Mouse (Mus musculus): ENCODE results near the gene Lrrc63.
A peak's percentile ranks its signal among the peaks of the same experiment; 100 is the strongest.

Lrrc63 gene

DNA sequence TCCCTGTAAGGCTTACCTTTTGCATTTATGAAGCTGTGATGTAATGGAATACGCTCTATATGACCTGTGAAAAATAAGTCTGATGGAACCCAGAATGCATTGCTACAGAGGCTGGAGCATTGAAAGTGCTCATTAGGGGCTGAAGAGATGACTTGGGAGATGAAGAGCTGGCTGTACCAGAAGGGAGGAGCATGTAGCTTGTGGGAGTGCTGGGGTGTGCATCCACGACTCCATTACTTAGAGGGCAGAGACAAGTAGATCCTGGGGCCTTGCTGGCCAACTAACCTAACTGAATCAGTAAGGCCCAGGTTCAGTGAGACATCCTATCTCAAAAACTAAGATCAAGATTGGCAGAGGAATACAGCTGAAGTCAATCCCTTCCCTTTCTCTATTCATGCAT lies 8.5 kb upstream of the Lrrc63 start:
- DNase-seq (ENCODE audit: low read depth in 2 of 2, low spot score in 2 of 2) = no peak

DNA sequence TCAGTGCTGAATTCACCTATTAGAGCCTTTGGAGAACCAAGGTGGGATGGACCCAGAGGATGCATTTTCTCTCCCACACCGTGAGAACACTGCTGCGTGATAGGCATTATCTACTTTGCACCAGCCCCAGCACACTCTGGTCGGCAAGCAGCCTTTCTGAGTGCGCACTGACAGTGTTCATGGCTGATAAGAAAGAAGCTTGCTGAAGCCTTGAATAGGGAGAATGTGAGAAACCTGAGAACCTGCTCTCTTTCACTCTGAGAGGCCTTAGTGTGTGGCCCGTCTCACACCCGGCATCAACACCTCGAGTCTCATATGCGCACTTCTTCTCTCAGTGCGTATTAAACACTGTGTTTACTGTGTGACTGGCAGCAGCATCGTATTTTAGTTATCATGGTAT lies 7.8 kb upstream of the Lrrc63 start:
- DNase-seq (ENCODE audit: low read depth in 2 of 2, low spot score in 2 of 2) = no peak

DNA sequence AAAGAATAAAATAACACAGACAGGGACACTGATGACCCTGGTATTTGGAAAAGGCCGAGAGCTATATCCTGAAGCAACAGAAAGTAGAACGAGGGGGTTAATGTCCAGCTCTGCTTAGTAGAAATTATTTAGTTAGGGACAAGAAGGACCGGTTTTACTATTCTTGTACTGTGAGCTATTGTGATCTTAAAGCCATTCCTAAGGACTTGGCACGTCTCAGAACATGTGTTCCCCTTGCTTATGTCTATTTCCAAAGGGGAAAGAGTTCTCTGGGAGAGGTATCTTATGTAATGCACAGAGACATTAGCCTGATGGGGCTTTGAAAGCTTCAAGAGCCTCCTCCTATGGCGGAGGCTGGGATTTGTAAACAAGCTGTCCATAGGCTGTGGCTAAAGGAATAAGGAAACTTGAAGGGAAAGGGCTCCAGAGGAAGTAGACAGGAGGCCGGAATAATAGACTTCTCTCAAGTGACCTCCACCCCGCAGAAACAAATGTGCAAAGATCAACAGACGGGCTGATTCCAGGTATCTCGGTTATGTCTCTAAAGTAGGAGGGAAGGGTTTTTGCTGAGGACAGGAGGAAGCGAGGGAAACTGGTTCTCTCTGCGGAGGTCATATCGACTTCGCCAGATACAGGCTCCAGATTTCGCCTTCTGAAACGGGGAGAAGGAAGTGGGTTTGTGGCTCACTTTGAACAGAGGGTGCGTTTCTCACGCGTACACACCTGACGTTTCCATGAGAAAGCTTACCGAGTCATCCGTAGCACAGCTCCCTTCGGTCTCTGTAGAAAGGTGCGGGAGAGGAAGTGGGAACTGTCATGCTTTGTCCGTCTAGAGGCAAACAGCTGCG lies 5.7 kb upstream of the Lrrc63 start:
- peak; percentile 13 to 26 for DNase-seq (ENCODE audit: low read depth in 2 of 2, low spot score in 2 of 2)

DNA sequence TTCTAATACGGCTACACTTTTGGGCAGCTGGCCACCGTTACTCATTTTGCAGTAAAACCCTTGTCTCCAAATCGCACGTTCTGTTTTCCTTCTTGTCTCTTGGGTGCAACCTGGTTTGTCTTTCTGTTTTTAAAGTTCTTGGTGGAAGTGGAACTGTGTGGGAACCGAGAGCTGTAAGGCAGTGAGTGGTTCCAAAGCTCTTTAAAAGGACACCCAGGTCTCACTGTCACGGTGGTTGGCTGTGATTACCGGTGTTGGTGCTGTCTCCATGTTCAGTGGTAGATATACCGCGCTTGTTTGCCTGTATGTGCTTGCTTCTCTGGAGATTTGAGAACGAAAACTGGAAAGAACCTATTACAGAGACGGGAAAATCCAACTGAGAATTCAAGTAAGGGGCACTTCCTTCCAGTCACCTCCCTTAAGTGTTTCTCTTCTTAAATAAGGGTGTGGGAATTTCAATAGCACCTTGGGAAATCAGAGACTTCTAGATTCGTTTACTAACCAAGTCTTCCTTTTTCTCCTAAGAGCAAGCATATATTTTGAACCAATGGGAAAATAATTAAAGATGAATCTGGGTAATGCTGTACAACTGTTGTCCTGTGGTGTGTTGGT lies 749 bp upstream of the Lrrc63 start:
- DNase-seq (ENCODE audit: low read depth in 2 of 2, low spot score in 2 of 2) = no peak

DNA sequence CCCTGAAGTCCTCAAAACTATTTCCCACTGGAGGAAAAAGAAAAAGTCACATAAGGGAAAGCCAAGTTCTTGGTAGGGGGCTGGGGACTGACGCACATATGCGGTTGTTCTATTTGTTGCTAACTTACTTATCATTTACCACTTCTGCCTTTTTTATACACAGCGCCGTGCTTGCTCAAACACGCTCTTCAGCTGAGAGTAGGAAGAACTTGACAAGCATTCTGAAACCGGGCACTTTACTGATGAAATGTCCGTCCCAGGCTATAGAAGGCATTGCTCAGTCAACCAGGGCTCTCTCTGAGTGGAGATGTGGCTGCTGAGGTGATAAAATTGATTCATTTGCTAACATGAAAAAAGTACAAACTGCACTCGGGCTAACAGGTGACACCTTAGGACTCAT lies 9.0 kb downstream of the Lrrc63 start:
- no peak for DNase-seq (ENCODE audit: low read depth in 2 of 2, low spot score in 2 of 2)

DNA sequence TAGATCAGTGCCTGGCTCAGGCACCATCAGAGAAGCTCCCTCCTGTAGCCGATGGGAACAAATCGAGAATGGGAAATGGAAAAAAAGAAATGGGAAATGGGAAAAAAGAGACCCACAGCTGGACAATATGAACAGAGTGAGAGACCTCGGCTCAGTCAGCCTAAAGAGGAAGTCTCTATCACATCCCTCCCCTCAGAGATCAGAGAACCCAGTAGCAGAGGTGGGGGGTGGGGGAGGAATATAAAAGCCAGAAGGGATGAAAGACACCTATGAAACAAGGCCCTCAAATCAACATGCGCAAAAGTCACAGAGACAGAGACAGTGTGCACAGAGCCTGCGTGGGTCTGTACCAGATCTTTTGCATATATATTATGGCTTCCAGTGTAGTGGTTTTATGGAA lies 27.7 kb downstream of the Lrrc63 start:
- DNase-seq (ENCODE audit: low read depth in 2 of 2, low spot score in 2 of 2) = no peak

DNA sequence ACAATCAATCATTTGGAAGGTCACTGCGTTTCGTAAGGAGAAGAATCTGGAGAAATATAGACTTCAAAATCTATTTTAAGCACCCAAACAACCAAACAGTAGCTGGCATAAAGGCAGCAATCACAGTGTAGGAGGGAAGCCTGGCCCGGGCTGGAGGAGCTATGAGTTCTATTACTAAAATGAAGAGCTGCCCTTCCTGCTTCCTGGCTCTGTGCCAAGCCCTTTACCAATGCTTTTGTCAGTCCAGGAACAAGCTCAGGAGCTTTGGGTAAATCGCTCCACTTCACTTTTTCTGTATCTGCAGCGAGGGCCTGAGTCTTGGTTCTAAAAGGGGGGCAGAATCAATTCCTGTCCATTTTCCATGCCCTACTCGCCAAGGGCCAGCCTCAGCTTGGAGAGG lies 52.7 kb downstream of the Lrrc63 start:
- DNase-seq (ENCODE audit: low read depth in 2 of 2, low spot score in 2 of 2) = no peak

DNA sequence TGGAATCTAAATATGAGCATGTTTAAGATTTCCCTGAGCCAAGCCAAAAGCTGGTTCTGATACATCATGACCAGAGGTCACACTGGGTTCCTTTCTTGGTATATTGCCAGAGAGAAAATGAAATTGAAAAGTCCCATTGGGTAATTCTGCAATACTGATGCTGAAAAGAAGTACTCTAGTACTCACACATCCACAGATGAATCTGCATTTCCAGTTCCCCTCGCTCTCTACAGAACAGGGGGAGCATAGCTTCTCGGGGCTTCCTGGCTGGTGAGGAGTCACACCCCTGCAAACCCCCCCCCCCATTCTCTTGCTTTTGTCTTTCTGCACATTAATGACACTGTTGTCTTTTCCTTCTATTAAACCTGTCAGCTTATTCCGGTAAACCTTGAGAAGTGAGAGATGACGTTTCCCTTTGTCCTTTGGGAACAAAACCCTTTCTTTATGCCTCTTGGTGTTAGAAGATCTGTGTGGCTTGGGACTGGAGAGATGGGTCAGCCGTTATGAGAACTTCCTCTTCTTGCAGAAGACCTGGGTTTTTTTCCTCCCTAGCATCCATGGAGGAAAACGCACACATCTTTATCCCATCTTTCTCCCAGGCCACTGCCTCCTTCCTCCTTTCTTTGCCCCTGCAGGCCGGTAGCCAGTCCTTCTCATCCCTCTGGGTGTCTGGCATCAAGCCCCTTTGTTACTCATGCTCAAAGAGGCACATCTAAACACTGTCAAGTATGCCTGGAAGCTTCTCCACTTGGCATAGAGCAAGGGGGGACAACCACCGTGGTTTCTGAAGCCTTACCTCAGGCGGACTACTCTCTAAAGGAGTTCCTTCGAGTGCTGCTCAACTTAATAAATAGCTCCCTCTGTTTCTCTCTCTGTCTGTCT lies 55.1 kb downstream of the Lrrc63 start:
- no peak for DNase-seq (ENCODE audit: low read depth in 2 of 2, low spot score in 2 of 2)

DNA sequence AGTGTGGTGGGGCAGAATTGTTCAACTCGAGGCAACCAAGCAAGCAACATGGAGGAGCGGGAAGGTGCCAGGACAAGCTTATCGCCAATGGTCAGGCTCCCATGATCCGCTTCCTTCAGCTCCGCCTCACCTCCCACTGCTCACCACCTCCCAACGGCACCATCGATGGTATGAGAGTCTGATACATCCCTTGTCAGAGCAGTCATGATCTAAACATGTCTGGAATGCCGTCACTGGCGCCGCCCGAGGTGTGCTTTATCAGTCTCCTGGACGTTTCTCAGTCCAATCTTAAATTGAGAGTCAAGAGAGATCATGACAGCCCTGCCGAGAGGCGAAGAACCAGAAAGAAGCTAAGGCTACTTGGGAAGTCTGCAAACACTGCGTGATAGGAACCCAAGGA lies 59.6 kb downstream of the Lrrc63 start:
- DNase-seq (ENCODE audit: low read depth in 2 of 2, low spot score in 2 of 2) = no peak

DNA sequence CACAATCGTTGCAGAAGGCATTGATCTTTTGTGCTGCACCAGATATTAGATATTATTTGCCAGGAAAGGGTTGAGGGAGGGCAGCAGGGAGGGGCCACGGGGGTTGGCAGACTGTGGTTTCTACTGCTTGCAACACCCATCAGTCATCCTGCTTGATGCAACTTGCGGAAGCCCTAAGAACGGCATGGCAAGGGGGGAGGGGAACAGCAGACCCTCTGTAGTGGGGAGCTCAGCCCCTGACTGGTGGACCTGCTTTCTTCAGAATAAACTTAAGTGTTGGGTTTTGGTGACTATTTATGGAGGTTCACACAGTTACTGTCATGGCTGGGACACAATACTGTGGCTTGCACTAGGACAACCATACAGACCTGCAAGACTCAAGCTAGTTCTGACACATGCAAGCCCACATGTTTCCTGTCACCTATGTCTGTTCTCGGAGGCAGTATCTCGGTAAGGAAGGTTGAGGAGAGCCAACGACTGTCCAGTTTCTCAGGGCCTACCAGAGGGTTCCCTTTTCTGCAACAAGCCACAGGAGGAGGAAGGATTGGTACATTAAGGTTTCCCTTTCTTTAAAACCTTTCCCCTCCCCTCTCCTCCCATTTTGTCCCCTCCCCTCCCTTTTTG lies 61.2 kb downstream of the Lrrc63 start:
- DNase-seq (ENCODE audit: low read depth in 2 of 2, low spot score in 2 of 2) = peak; percentile 26 to 44

DNA sequence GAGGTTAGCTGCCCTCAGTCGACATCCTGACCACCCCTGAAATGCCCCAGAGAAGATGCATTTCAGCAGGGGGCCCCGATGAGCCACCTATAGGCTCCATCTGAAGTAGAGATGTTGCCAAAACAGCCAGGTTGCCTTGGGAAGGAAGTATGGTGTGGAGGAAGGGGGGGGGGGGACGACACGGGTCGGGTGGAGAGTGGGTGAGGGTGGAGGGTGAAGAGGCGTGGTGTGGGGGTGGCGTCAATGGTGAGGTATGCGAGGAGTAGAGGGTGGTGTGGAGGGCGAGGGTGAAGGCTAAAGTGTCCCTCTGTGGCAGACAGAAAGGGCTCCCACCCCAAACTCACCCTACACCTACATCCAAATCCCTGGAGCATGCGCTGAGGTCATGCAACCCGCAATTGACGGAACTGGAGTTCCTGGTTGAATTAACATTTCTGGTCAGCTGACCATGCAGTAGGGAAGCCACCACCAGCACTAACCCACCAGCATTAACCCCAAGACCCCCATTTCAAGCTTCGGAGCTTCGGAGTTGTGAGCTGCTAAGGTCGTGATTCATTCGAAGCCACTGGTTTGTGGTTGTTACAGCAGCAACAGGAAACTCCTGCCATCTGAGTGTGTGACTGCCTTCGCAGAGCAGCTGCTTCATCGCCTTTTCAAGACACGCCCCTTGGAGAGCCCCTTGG lies 62.1 kb downstream of the Lrrc63 start:
- DNase-seq (ENCODE audit: low read depth in 2 of 2, low spot score in 2 of 2) = peak; percentile 58 to 61

DNA sequence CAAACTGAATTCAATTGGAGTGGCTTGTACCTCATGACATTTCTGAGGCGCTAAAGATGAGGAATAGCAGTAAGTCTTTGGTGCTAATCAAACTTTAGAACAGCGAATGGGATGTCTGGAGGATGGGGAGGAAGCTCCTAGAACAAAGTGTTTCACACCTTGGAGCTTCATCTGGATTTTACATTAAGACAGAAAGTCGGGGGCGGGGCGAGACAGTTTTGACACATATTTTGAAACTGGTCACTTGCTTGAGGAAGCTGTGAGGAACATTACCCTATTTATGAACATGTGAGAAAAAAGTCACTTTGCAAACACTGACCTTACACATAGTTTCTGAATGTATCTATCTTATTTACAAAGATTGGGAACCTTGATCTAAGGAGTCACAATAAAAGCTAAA lies 65.5 kb downstream of the Lrrc63 start:
- DNase-seq (ENCODE audit: low read depth in 2 of 2, low spot score in 2 of 2) = no peak

DNA sequence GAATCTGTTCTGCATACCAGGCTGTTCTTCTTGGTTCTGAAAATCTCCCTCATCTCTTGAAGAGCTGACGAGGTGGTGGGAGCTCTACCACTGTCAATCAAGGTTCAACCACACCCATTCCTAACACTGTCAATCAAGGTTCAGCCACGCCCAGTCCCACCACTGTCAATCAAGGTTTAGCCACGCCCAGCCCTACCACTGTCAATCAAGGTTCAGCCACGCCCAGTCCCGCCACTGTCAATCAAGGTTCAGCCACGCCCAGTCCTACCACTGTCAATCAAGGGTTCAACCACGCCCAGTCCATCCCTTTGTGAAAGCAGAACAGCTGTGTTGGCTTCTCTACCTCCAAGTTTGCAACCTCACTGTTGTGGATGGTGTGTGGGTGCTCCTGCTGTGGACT lies 66.2 kb downstream of the Lrrc63 start:
- DNase-seq (ENCODE audit: low read depth in 2 of 2, low spot score in 2 of 2) = no peak

DNA sequence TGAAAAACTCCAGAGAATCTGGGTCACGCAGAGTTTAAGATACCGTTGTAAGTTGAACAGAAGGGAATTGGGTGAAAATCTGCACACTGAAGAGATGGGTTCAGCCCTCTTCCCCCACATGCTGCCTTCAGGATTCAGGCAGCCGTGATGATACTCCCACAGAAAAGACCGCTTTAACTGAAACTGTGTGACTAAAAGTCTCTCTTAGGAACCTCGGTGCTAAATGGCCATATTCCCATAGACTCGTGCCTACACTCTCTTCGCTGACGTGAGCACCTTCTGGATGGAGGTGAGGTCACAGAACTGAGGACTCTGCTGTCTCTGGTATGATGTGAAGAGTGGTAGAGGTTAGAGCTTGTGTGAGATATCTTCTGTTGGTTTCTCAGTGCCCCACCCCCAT lies 66.7 kb downstream of the Lrrc63 start:
- DNase-seq (ENCODE audit: low read depth in 2 of 2, low spot score in 2 of 2) = no peak

DNA sequence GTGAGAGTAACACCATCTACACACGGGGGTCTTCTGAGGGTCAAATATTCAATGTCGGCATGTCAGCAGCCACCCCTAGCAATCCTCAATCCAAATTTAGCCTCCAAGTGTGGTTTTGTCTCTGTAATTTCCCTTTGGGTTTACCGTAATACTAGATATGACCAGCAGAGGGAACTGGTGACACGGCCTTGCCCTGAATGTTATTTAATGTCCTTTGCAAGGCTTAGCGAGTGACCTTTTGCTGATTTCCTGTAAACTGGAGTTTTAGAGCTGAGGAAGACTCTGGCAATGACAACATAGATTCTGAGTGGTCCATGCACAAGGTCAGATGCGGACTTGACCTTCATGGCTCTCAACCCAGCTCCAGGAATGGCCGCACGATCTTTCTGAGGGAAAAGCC lies 70.1 kb downstream of the Lrrc63 start:
- DNase-seq (ENCODE audit: low read depth in 2 of 2, low spot score in 2 of 2) = peak; percentile 42 to 62

DNA sequence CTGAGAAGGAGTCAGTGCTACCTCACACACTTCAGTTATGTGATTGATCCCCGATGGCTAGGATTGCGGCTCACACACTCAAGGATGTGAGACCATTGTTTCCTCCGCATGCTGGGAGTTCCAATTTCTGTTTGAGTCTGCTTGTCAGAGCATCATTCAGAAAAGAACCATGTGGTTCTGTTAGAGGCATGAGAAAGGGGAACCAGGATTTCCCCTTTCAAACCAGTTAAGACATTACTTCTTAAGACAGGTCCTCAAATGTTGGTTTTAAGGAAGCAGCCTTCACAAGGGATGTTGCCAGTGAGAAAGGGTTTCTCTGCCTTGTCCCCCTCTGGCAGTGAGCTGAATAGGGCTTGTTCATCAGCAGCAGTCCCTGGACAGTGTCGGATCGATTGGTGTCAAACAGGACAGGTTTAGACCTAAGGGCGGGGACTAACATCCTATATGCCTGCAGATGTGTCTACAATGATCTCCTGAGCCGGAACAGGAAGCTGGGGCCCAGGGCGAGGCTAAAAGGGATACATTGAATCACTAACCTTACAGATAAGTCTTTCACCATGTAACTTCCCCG lies 73.7 kb downstream of the Lrrc63 start:
- no peak for DNase-seq (ENCODE audit: low read depth in 2 of 2, low spot score in 2 of 2)

DNA sequence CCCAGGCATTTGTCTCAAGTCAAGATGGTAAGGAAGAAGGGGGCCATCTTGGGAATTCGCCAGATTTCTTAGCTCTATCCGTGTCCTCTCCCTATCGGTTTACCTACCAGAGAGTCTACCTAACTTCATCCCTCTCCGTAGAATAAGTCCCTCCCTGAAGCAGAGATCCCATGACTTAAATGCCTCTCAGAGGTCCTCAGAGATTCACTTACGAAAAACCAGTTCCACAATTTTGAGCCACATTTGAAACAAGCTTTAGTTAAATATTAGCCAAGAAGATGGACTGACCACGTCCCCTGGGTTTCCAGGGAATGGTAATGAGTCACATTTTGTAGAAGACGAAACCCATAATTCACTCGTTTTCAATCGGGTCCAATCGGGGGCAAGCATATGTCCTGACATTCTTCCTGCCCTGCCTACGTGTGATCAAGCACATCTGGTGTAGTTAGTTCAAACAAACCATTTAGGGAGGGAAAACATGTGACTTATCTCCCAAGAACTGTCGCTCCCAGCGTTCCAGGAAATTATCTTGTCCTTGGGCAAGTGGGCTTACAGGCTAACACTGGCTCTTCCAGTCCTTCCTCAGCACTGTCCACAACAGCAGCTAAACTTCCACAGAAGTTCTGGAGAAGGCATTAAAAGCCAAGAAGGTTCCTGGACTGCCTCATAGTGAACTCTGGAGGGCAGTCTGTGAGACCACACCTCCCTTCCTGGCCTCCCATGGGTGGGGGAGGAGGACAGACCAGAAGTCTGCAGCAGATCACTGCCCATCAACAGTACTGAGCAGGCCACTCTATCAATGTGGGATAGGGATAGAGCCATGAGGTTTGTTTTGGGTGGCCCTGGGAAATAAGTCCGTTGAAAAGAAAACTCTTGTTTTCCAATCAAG lies 76.0 kb downstream of the Lrrc63 start:
- DNase-seq (ENCODE audit: low read depth in 2 of 2, low spot score in 2 of 2) = no peak

DNA sequence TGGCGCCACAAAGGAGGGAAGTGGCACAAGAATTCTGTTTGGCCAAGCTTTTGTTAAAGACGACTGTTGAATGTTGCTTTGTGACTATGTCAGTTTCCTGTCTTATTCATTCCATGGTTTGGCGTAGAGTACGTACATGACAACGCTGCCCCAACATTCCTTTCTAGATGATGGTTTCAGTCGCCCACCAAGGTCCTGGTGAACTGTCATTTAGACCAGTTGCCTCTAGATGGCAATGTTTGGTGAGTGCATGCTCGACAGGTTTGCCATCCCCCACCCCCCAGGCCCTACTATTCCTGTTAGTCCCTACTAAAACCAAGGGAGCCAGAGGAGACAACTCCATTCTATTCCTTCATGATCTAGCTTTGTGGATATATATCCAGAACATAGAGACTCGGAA lies 78.2 kb downstream of the Lrrc63 start:
- no peak for DNase-seq (ENCODE audit: low read depth in 2 of 2, low spot score in 2 of 2)

DNA sequence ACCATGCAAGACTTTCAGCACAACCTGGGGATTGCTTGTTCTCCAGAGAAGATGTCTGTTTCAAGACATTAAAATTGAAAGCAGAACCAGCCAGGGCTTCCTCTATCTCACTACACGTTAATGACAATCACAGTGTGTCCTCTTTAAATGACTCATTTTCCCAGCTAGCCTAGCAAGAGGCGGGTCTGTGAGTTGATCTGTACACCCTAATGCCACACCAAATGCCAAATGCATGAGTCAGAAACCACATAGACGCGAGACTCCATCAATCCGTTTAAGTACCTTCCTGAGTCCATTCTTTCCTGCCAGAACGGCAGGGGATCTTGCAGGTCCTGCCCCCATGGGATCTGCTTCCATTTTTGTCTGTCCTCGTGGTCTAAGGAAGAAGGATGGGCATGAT lies 85.5 kb downstream of the Lrrc63 start:
- no peak for DNase-seq (ENCODE audit: low read depth in 2 of 2, low spot score in 2 of 2)

DNA sequence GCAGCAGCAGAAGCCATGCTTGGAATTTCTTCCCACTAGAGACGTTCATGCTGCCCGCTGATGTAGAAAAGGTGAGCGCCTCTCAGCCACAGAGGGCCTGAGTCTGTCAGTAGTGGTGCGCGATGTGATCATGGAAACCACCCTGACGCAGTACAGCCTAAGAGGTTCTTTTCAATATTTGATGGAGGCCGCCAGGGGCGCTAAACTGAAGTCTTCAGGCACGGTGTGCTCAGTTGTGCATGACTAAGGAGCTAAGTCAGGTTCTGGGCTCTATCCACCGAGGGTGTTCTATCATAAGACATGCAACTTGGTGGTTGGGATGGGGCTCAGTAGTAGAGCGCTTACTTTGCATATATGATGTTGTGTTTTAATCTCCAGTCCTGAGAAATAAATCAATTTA lies 95.2 kb downstream of the Lrrc63 start:
- no peak for DNase-seq (ENCODE audit: low read depth in 2 of 2, low spot score in 2 of 2)
